Mouse (Mus musculus): ENCODE measurements around the gene Rbfox2. TPM values are rescaled to one million over a fixed set of nuclear protein-coding genes. Genes with fewer than 3 reads are reported as not detected.
A peak's percentile ranks its signal among the peaks of the same experiment; 100 is the strongest.

Rbfox2 gene
- total RNA-seq, 2 experiments from 2014 or later: 44.2 to 63.3 TPM

- peak in 1 of 2 experiments; percentile 65 for DNase-seq
- intact Hi-C loops (cut with DNase I): no loop called here
Measured at GRCm38 (mm10) chr15:77156525-77156924, 150.3 kb downstream of the Rbfox2 start.

- intact Hi-C loops (cut with DNase I): no loop called here
- no peak for DNase-seq
Measured at GRCm38 (mm10) chr15:77154248-77154785, 152.5 kb downstream of the Rbfox2 start.

- intact Hi-C loops (cut with DNase I): loop anchor here (1.0 kb wide), 1 partner anchor 60 kb away; no protein-coding TSS in a partner anchor
Measured at GRCm38 (mm10) chr15:77153625-77154024, 153.2 kb downstream of the Rbfox2 start.

GRCm38 (mm10) chr15:77153088-77153546 is 153.7 kb downstream of the Rbfox2 start:
- no peak for DNase-seq
- intact Hi-C loops (cut with DNase I): loop anchor here (1.0 kb wide), 1 partner anchor 60 kb away; no protein-coding TSS in a partner anchor

More at GRCm38 (mm10) chr15:77153625-77154024, 153.2 kb downstream of the Rbfox2 start:
- DNase-seq: peak in 1 of 2 experiments; percentile 66

- intact Hi-C loops (cut with DNase I): loop anchor here (1.0 kb wide), 1 partner anchor 61 kb away; no protein-coding TSS in a partner anchor
- DNase-seq: no peak
Measured at GRCm38 (mm10) chr15:77152336-77153087, 154.3 kb downstream of the Rbfox2 start.

- intact Hi-C loops (cut with DNase I): no loop called here
- DNase-seq: no peak
Measured at GRCm38 (mm10) chr15:77151816-77152215, 155.0 kb downstream of the Rbfox2 start.

GRCm38 (mm10) chr15:77151178-77151577 is 155.6 kb downstream of the Rbfox2 start:
- DNase-seq: no peak
- intact Hi-C loops (cut with DNase I): no loop called here

GRCm38 (mm10) chr15:77150424-77150841 is 156.4 kb downstream of the Rbfox2 start:
- no peak for DNase-seq
- intact Hi-C loops (cut with DNase I): no loop called here

- DNase-seq: no peak
- intact Hi-C loops (cut with DNase I): no loop called here
Measured at GRCm38 (mm10) chr15:77150000-77150399, 156.8 kb downstream of the Rbfox2 start.

- no peak for DNase-seq
- intact Hi-C loops (cut with DNase I): no loop called here
Measured at GRCm38 (mm10) chr15:77149551-77149950, 157.3 kb downstream of the Rbfox2 start.

GRCm38 (mm10) chr15:77146942-77147341 is 159.9 kb downstream of the Rbfox2 start:
- DNase-seq: no peak
- intact Hi-C loops (cut with DNase I): no loop called here

GRCm38 (mm10) chr15:77144960-77145359 is 161.8 kb downstream of the Rbfox2 start:
- no peak for DNase-seq
- intact Hi-C loops (cut with DNase I): no loop called here

GRCm38 (mm10) chr15:77142787-77143186 is 164.0 kb downstream of the Rbfox2 start:
- no peak for DNase-seq
- intact Hi-C loops (cut with DNase I): no loop called here

GRCm38 (mm10) chr15:77142352-77142751 is 164.5 kb downstream of the Rbfox2 start:
- intact Hi-C loops (cut with DNase I): no loop called here

GRCm38 (mm10) chr15:77141711-77142110 is 165.1 kb downstream of the Rbfox2 start:
- no peak for DNase-seq
- intact Hi-C loops (cut with DNase I): no loop called here

More at GRCm38 (mm10) chr15:77142352-77142751, 164.5 kb downstream of the Rbfox2 start:
- DNase-seq: no peak

GRCm38 (mm10) chr15:77138282-77138681 is 168.5 kb downstream of the Rbfox2 start:
- DNase-seq: no peak
- intact Hi-C loops (cut with DNase I): no loop called here

- intact Hi-C loops (cut with DNase I): no loop called here
Measured at GRCm38 (mm10) chr15:77134483-77134882, 172.3 kb downstream of the Rbfox2 start.

GRCm38 (mm10) chr15:77129154-77129553 is 177.7 kb downstream of the Rbfox2 start:
- intact Hi-C loops (cut with DNase I): no loop called here
- DNase-seq: no peak

More at GRCm38 (mm10) chr15:77134483-77134882, 172.3 kb downstream of the Rbfox2 start:
- no peak for DNase-seq

- DNase-seq: no peak
- intact Hi-C loops (cut with DNase I): no loop called here
Measured at GRCm38 (mm10) chr15:77127737-77128136, 179.1 kb downstream of the Rbfox2 start.

GRCm38 (mm10) chr15:77126674-77127073 is 180.1 kb downstream of the Rbfox2 start:
- intact Hi-C loops (cut with DNase I): no loop called here
- DNase-seq: no peak

- intact Hi-C loops (cut with DNase I): no loop called here
- DNase-seq: no peak
Measured at GRCm38 (mm10) chr15:77124372-77125117, 182.3 kb downstream of the Rbfox2 start.
